In the genomic region with DNA sequence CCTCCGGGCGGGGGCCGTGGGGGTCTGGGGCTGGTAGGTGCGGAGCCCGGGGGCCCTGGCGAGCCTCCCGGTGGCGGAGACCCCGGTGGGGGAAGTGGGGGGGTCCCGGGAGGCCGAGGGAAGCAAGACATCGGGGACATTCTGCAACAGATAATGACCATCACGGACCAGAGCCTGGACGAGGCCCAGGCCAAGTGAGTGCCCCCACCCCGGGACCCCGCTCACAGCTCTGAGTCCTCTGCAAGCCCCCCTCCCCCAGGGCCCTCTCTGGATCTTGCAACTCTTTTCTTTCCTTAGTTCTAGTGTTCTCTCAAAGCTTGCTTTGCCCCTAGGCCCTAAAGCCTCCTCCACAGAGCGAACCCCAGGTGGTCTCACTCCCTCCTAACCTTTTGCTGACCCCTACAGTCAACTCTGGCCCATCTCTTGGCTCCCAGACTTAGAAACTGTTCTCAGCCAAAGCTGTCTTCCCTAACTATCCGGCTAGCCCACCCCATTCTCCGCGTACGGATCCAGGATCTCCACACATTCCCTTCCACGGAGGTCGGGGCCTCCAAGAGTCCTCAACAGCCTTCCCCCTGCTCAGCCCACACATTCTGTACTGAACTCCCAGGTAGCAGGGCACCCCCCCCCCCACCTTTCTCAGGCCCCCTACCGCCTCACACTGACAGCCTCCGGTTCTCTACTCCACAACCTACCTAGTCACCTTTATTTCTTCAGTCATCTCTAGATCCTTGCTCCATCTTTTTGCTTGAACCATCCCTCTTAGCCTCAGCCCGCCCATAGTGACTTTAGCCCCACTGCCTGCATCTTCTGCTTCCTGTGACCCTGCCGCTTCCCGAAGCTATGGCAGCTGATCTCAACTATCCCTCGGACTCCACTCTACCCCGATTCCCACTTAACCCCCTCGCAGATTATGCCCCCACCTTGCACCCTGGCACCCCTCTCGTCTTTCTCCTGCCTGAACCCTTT, we compare ENCODE assay signal across 8 mouse cellular contexts. TPM values are rescaled to one million over a fixed set of nuclear protein-coding genes. Genes with fewer than 3 reads are reported as not detected.
DNase-seq lines count a peak whose midpoint lies in the region; ATAC-seq and TF ChIP-seq lines count a peak whose summit lies in the region.

No protein-coding gene starts in this region.

- H3K36me3 ChIP-seq in CH12.LX (replicated peaks in 1 of 2; ENCODE audit: control insufficient read depth in 1 of 2, insufficient read depth in 1 of 2, low read length in 1 of 2): peaks cover 16 to 36% of the 10 kb centered on the region in 2 experiments
- peaks cover 13% of the 10 kb centered on the region for H3K36me3 ChIP-seq in heart, embryonic 16.5 days (ENCODE audit: control insufficient read depth, insufficient read depth)
- peaks cover 30% of the 10 kb centered on the region for H3K36me3 ChIP-seq in limb, embryonic 14.5 days (ENCODE audit: control insufficient read depth, insufficient read depth, low read length)

- H3K79me2 ChIP-seq in CH12.LX (replicated peaks; ENCODE audit: control insufficient read depth, extremely low read depth, insufficient read depth, poor library complexity, severe bottlenecking): no peaks in the 10 kb centered on the region; the same call in 1 of the 2 replicates

- no peak for TF ChIP-seq CTCF in CH12.LX (conservative IDR thresholded peaks at IDR 0.05 in 1 of 2, IDR thresholded peaks at IDR 0.05 in 1 of 2; ENCODE audit: low read depth in 2 of 2, low read length in 2 of 2)

- H3K27me3 ChIP-seq in CH12.LX (replicated peaks): no peaks in the 10 kb centered on the region
- H3K27me3 ChIP-seq in heart, embryonic 16.5 days (ENCODE audit: control insufficient read depth, insufficient read depth, low read length): no peaks in the 10 kb centered on the region
- H3K27me3 ChIP-seq in limb, embryonic 14.5 days (ENCODE audit: control insufficient read depth, insufficient read depth, low read length): no peaks in the 10 kb centered on the region

- H3K4me2 ChIP-seq in CH12.LX (ENCODE audit: insufficient read depth, low read depth, poor library complexity, severe bottlenecking): peak overlapping the region; percentile 65
- H3K4me2 ChIP-seq in heart, embryonic 16.5 days (ENCODE audit: low read depth, low read length): peak overlapping the region; percentile 100
- H3K4me2 ChIP-seq in limb, embryonic 14.5 days (replicated peaks; ENCODE audit: low read depth, low read length, severe bottlenecking): peak overlapping the region; percentile 96

- no peak; the same call in 1 of the 2 replicates for TF ChIP-seq POLR2A in CH12.LX (IDR thresholded peaks at IDR 0.05; ENCODE audit: low read depth, low read length)
- TF ChIP-seq POLR2A in limb, embryonic 14.5 days (IDR thresholded peaks at IDR 0.05; ENCODE audit: borderline replicate concordance, extremely low read depth, insufficient read depth, insufficient read length): no peak

- in situ Hi-C loops in CH12.LX (cut with MboI; ENCODE audit: low pct_ligation_motif_present, low pct_unique_long_range_greater_than_20kb, low sequenced_read_pairs): no loop called here

- H3K27ac ChIP-seq in CH12.LX (ENCODE audit: insufficient read depth, low read depth): no peak overlapping the region
- peak overlapping the region; percentile 88 for H3K27ac ChIP-seq in heart, embryonic 16.5 days (ENCODE audit: low read length)
- H3K27ac ChIP-seq in limb, embryonic 14.5 days (replicated peaks; ENCODE audit: low read depth, low read length): peak overlapping the region; percentile 98

- H3K4me1 ChIP-seq in CH12.LX (ENCODE audit: control insufficient read depth in 1 of 2, insufficient read depth in 2 of 2): peaks cover 8 to 46% of the 10 kb centered on the region in 2 experiments; a peak in 2 of 4 replicates
- H3K4me1 ChIP-seq in heart, embryonic 16.5 days (ENCODE audit: control insufficient read depth, insufficient read depth, low read length): peaks cover 54% of the 10 kb centered on the region
- H3K4me1 ChIP-seq in limb, embryonic 14.5 days (ENCODE audit: control insufficient read depth, insufficient read depth, low read length): peaks cover 45% of the 10 kb centered on the region

- no peak for DNase-seq in frontal cortex, postnatal 14 days (ENCODE audit: low spot score in 2 of 2)
- no peak for DNase-seq in CH12.LX (ENCODE audit: extremely low read depth)
- peak; percentile 57 to 60 for DNase-seq in cerebellum, postnatal 25 days
- no peak for DNase-seq in limb, embryonic 14.5 days (ENCODE audit: low spot score)
- DNase-seq in neural tube, embryonic 10.5 days (ENCODE audit: extremely low spot score, low spot score): peak; percentile 57
- DNase-seq in natural killer cell, adult 2 months (ENCODE audit: low spot score in 2 of 2): no peak

- peak; percentile 28 for ATAC-seq in frontal cortex, adult (ENCODE audit: low TSS enrichment)
- 0 out of 2 replicates have a peak, but pooled peaks have one; percentile 2 for ATAC-seq in heart, embryonic 16.5 days (replicated peaks; ENCODE audit: extremely low read depth, insufficient read depth, low FRiP score)
- peak; percentile 7; the same call in 1 of the 2 replicates for ATAC-seq in limb, embryonic 14.5 days (ENCODE audit: low FRiP score, low read depth)

- peak overlapping the region; percentile 95 for H3K9ac ChIP-seq in CH12.LX (ENCODE audit: insufficient read depth, low read depth)
- H3K9ac ChIP-seq in heart, embryonic 16.5 days (ENCODE audit: low read length): peak overlapping the region; percentile 98
- H3K9ac ChIP-seq in limb, embryonic 14.5 days (ENCODE audit: low read depth, low read length, severe bottlenecking): peak overlapping the region; percentile 94

- TF ChIP-seq EP300 in CH12.LX (IDR thresholded peaks at IDR 0.05; ENCODE audit: low read length): no peak

- no peaks in the 10 kb centered on the region for H3K9me3 ChIP-seq in CH12.LX (replicated peaks; ENCODE audit: low read length)
- no peaks in the 10 kb centered on the region for H3K9me3 ChIP-seq in heart, embryonic 16.5 days (replicated peaks; ENCODE audit: control insufficient read depth, low read length)
- no peaks in the 10 kb centered on the region for H3K9me3 ChIP-seq in limb, embryonic 14.5 days (ENCODE audit: control insufficient read depth, low read length)

- WGBS in heart, embryonic 16.5 days: 2% methylated on average over 27 of the region's 32 CpGs
- 1% methylated on average over 26 of the region's 32 CpGs for WGBS in limb, embryonic 14.5 days

- no peak; the same call in 1 of the 2 replicates for TF ChIP-seq RAD21 in CH12.LX (IDR thresholded peaks at IDR 0.05; ENCODE audit: low read depth, low read length)

- dilution Hi-C loops in CH12.LX (cut with MboI; ENCODE audit: extremely low pct_ligation_motif_present, extremely low pct_unique_long_range_greater_than_20kb, low sequenced_read_pairs): no loop called here

- peak overlapping the region; percentile 40 to 82 (median 63) for H3K4me3 ChIP-seq in CH12.LX (replicated peaks in 1 of 3; ENCODE audit: low read depth in 2 of 3, low read length in 2 of 3, poor library complexity in 1 of 3)
- peak overlapping the region; percentile 87 for H3K4me3 ChIP-seq in heart, embryonic 16.5 days (ENCODE audit: low read length)
- peak overlapping the region; percentile 93 for H3K4me3 ChIP-seq in limb, embryonic 14.5 days (replicated peaks; ENCODE audit: low read length)

TF ChIP-seq in CH12.LX, 34 proteins besides CTCF, POLR2A, EP300 and RAD21:
- TF ChIP-seq SIN3A (IDR thresholded peaks at IDR 0.05; ENCODE audit: low read length) (peak; percentile 57; the same call in 1 of the 2 replicates), ZMIZ1 (IDR thresholded peaks at IDR 0.05; ENCODE audit: low read depth, low read length) (no peak), CHD1 (IDR thresholded peaks at IDR 0.05; ENCODE audit: low read depth, low read length) (no peak)
TF ChIP-seq in CH12.LX: peak in this region for 1.

RNA-seq across cellular contexts. Expression of gene Pbx2, which starts 1.8 kb away (rescaled TPM):
- total RNA-seq in CH12.LX (2012; rRNA removed) (34.8 and 41.0 TPM in 2 replicates), CH12.LX (2014; rRNA removed) (30.0 and 31.9 TPM in 2 replicates)
- 41.7 and 50.5 TPM in 2 replicates for polyA plus RNA-seq in CH12.LX (2012; ENCODE audit: insufficient read length, low read depth)
- 4.8 and 5.4 TPM in 2 replicates for polyA plus RNA-seq in heart, embryonic 16.5 days (2015; fragmentation: Nextera tagmentation; extraction: Ambion mirVana)
- polyA plus RNA-seq in limb, embryonic 14.5 days (2012; rRNA removed): 141 and 149 TPM in 2 replicates
- polyA plus RNA-seq in limb, embryonic 14.5 days (2014; fragmentation: Nextera tagmentation; extraction: Ambion mirVana): 13.5 and 17.0 TPM in 2 replicates

RNA-seq across cellular contexts. Expression of gene Gpsm3, which starts 3.3 kb away (rescaled TPM):
- total RNA-seq in CH12.LX (2012; rRNA removed) (14.9 and 18.2 TPM in 2 replicates), CH12.LX (2014; rRNA removed) (8.5 and 13.0 TPM in 2 replicates)
- polyA plus RNA-seq in CH12.LX (2012; ENCODE audit: insufficient read length, low read depth): 38.7 and 52.6 TPM in 2 replicates
- 11.3 and 18.5 TPM in 2 replicates for polyA plus RNA-seq in heart, embryonic 16.5 days (2015; fragmentation: Nextera tagmentation; extraction: Ambion mirVana)
- 3.7 and 4.0 TPM in 2 replicates for polyA plus RNA-seq in limb, embryonic 14.5 days (2012; rRNA removed)
- 7.6 and 7.9 TPM in 2 replicates for polyA plus RNA-seq in limb, embryonic 14.5 days (2014; fragmentation: Nextera tagmentation; extraction: Ambion mirVana)

RNA-seq across cellular contexts. Expression of gene Ager, which starts 4.8 kb away (rescaled TPM):
- total RNA-seq in CH12.LX (2012; rRNA removed): 0.76 and 0.81 TPM in 2 replicates
- 0.55 and 0.92 TPM in 2 replicates for total RNA-seq in CH12.LX (2014; rRNA removed)
- 3.5 and 4.1 TPM in 2 replicates for polyA plus RNA-seq in CH12.LX (2012; ENCODE audit: insufficient read length, low read depth)
- polyA plus RNA-seq in heart, embryonic 16.5 days (2015; fragmentation: Nextera tagmentation; extraction: Ambion mirVana): 4.7 and 34.7 TPM in 2 replicates
- 12.2 and 13.2 TPM in 2 replicates for polyA plus RNA-seq in limb, embryonic 14.5 days (2012; rRNA removed)
- polyA plus RNA-seq in limb, embryonic 14.5 days (2014; fragmentation: Nextera tagmentation; extraction: Ambion mirVana): 2.1 and 2.9 TPM in 2 replicates

RNA-seq across cellular contexts. Expression of gene Rnf5, which starts 10.6 kb away (rescaled TPM):
- total RNA-seq in CH12.LX (2012; rRNA removed) (16.5 and 20.6 TPM in 2 replicates), CH12.LX (2014; rRNA removed) (6.5 and 8.4 TPM in 2 replicates)
- 35.1 and 48.9 TPM in 2 replicates for polyA plus RNA-seq in CH12.LX (2012; ENCODE audit: insufficient read length, low read depth)
- 113 and 114 TPM in 2 replicates for polyA plus RNA-seq in heart, embryonic 16.5 days (2015; fragmentation: Nextera tagmentation; extraction: Ambion mirVana)
- polyA plus RNA-seq in limb, embryonic 14.5 days (2012; rRNA removed): 103 and 112 TPM in 2 replicates
- 79.5 and 83.6 TPM in 2 replicates for polyA plus RNA-seq in limb, embryonic 14.5 days (2014; fragmentation: Nextera tagmentation; extraction: Ambion mirVana)

RNA-seq across cellular contexts. Expression of gene Agpat1, which starts 11.2 kb away (rescaled TPM):
- total RNA-seq in CH12.LX (2012; rRNA removed) (39.3 and 47.4 TPM in 2 replicates), CH12.LX (2014; rRNA removed) (9.9 and 11.2 TPM in 2 replicates)
- 37.7 and 44.4 TPM in 2 replicates for polyA plus RNA-seq in CH12.LX (2012; ENCODE audit: insufficient read length, low read depth)
- polyA plus RNA-seq in heart, embryonic 16.5 days (2015; fragmentation: Nextera tagmentation; extraction: Ambion mirVana): 47.9 and 53.5 TPM in 2 replicates
- 150 and 223 TPM in 2 replicates for polyA plus RNA-seq in limb, embryonic 14.5 days (2012; rRNA removed)
- 53.3 and 55.4 TPM in 2 replicates for polyA plus RNA-seq in limb, embryonic 14.5 days (2014; fragmentation: Nextera tagmentation; extraction: Ambion mirVana)

Comparison
In these comparisons a context has a peak if more than half of its experiments do, and no peak if none do; other contexts are left out.
1. DNase-seq: peak in cerebellum, postnatal 25 days (2 of 2) and neural tube, embryonic 10.5 days (single experiment); none in frontal cortex, postnatal 14 days (0 of 2), CH12.LX (single experiment), limb, embryonic 14.5 days (single experiment) and natural killer cell, adult 2 months (0 of 2).
2. Peak in every context shown above with its lines, with median percentiles within 50 percentile points of each other: ATAC-seq, H3K4me2 ChIP-seq, H3K4me3 ChIP-seq and H3K9ac ChIP-seq.